Mouse (Mus musculus) hindbrain, embryonic 13.5 days (tissue): Measurements from ENCODE around the gene Pla2g15. TPM values are rescaled to one million over a fixed set of nuclear protein-coding genes. Genes with fewer than 3 reads are reported as not detected.

Experiments
- polyA plus RNA-seq: library from polyadenylated mRNA; unstranded; fragments of >200 nt; fragmentation: Nextera tagmentation; extraction: Ambion mirVana; gene quantifications from 2 replicates; pipeline ENCODE4 v1.2.1, GENCODE M21; 2015

Gene Pla2g15
- polyA plus RNA-seq, 1 experiment from 2014 or later: 20.0 TPM

Other genes starting within 250 kb of the Pla2g15 start
- 12.4 and 13.1 TPM in 2 replicates for gene Pskh1, start 250.0 kb upstream of the Pla2g15 start, polyA plus RNA-seq
- 2.8 and 4.0 TPM in 2 replicates for gene Ctrl, start 216.5 kb upstream of the Pla2g15 start, polyA plus RNA-seq
- gene Psmb10, start 212.0 kb upstream of the Pla2g15 start, polyA plus RNA-seq: 40.3 and 46.9 TPM in 2 replicates
- 0.90 and 1.0 TPM in 2 replicates for gene Lcat, start 207.0 kb upstream of the Pla2g15 start, polyA plus RNA-seq
- 7.9 and 8.9 TPM in 2 replicates for gene Slc12a4, start 184.3 kb upstream of the Pla2g15 start, polyA plus RNA-seq
- gene Dpep3, start 171.0 kb upstream of the Pla2g15 start, polyA plus RNA-seq: not detected in 2 replicates
- gene Dus2, start 159.1 kb upstream of the Pla2g15 start, polyA plus RNA-seq: 23.3 and 23.6 TPM in 2 replicates
- 0.23 TPM in 1 of 2 replicates, not detected in the other for gene Dpep2nb, start 144.4 kb upstream of the Pla2g15 start, polyA plus RNA-seq
- gene Ddx28, start 138.5 kb upstream of the Pla2g15 start, polyA plus RNA-seq: 21.4 and 22.5 TPM in 2 replicates
- gene Nfatc3, start 91.6 kb upstream of the Pla2g15 start, polyA plus RNA-seq: 4.1 and 4.7 TPM in 2 replicates
- gene Esrp2, start 13.4 kb upstream of the Pla2g15 start, polyA plus RNA-seq: 0.14 and 0.26 TPM in 2 replicates
- gene Slc7a6, start 18.5 kb downstream of the Pla2g15 start, polyA plus RNA-seq: 66.4 and 71.4 TPM in 2 replicates
- 39.2 and 42.0 TPM in 2 replicates for gene Slc7a6os, start 60.5 kb downstream of the Pla2g15 start, polyA plus RNA-seq
- gene Prmt7, start 60.5 kb downstream of the Pla2g15 start, polyA plus RNA-seq: 56.6 and 57.9 TPM in 2 replicates
- 47.7 and 49.2 TPM in 2 replicates for gene Smpd3, start 187.6 kb downstream of the Pla2g15 start, polyA plus RNA-seq